Mouse (Mus musculus) cerebellum, adult 11 months (tissue): ENCODE measurements at regions not wholly inside any gene's neighbourhood (a gene's known extent, or its start where the extent isn't known, plus 50 kb on each side); places are given as distances from the start of the nearest gene placed in this dataset.

ENCODE experiments used
- DNase-seq: peaks from one replicate; pipeline ENCODE4 v3.0.0; 2022

DNA sequence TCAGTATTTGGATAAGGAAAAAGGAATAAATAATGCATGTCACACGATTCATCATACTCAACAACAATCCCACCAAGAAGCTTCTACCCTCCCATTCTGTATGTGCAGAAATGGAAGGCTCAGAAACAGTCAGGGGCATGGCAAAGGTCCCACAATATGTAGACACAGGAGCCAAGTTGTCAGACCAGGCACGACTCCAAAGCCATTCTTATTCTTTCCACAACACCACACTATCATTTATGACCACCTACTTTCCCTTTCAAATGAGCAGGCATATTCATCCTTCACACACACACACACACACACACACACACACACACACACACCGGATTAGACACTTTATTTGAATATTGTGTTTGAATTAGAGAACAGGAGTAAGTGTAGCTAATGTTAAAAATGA lies 232.0 kb downstream of the Rab28 start:
- no peak for DNase-seq

DNA sequence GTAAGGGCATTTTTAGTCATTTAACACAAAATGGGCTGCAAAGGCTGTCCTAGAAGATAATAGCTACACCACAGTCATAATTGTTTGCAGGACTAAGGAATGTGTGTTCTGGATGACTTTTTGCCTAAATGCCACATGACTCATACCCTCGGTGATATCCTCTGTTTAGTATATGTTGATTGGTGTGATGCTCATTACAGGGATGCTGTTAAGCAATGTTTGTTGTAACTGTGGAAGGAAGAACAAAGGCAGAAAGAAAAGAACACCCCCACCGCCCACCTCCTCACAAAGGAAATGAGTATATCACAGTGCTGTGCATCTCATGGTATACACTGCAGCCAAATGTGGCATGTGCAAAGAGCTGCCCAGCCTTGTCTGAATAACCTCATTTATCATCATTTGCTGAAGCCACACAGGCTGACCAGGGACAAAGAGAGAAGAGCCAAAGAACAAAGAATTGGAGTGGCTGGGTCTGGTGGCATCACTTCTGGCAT lies 262.4 kb downstream of the Rab28 start:
- DNase-seq = no peak

DNA sequence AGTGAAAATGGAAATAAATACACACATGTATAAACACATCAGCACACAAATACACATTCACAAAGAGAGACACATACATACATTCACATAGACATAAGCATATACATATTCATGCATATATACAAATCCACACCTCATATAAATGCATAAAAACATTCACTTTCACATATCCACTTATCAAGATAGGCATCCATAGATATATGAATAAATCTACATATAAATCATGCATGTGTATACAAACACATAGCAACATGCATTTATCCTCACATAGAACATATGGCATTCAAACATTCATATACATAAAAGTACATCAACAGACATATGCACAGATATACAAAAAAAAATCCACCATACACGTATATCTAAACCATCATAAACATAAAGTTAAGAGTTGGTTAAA lies 266.9 kb downstream of the Rab28 start:
- DNase-seq = no peak

DNA sequence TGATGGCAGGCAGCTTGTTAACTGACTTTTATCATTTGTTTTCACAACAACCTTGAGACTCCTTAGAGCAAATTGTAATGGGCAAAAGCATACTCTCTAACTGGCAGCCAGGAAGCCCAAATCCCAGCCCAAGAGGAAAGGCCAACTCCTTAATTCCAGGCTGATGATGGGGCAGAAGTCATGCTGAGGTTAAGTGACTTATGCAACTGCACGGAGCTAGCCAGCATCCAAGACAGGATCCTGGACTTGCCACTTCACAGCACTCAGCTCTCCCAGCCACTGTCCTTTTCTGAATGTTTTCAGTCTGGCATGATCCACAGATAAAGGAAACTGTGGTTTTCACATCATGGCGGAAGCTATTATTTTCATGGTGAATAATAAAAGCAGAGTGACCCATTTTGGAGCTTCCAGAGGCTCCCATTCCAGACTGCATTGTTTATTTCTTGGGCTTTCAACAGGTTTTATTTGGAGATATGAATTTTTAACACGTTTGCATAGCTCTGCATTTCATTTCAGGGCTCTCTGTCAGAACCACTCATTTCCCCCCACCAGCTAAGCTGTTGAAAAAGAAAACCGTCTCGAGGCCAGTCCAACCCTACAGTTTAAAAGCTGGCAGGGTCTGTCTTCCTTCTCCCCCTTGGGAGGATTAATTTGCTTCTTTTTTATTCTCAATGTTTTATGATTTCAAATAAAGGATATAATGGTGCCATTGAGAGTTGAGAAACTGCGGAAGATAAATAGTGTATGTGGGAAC lies 288.7 kb downstream of the Rab28 start:
- no peak for DNase-seq

DNA sequence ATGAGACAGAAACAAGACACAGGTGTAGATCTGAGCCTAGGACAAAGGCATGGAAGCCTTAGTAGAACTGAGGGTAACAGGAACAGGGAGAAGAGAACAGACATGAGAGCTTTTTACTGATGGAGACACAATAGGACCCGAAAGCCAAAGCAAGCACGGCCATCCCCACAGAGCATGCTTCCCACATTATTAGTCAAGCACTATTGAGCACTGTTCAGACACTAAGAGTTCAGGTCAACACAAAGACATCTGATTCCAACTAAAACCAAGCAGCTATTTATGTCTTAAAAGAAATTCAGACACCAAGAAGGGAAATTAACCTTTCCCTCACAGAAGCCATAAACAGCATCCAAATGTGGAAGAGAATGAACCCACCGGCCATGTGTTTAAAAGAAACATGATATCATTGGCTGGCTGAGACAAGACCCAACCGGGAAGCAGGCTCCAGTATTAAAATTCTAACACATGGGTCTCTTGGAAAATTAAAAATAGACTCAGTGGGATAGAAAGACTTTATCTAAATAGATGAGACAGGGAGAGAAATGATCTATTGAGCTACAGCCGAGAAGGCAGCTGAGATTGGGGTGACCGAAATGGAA lies 298.8 kb downstream of the Rab28 start:
- no peak for DNase-seq

DNA sequence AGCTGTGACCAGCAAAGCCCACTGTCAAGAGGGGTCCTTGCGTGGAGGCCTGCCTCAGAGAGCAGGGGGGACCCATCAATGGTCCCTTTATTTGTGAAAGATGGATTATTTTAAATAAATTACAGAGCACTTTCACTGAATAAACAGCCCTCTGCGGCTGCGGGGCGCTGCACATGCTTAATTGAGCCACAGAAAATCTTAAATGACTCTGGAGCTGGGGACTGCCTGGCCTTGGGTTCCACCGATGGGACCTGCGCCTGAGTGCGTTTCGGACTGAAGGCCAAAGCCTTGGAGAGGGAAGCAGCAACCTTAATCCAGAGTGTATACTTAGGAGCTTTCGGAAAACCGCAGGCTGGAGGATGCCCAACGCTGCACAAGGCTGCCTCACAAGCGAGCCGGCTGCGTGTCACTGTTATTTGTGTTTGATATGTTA lies 315.1 kb downstream of the Rab28 start:
- DNase-seq = no peak

DNA sequence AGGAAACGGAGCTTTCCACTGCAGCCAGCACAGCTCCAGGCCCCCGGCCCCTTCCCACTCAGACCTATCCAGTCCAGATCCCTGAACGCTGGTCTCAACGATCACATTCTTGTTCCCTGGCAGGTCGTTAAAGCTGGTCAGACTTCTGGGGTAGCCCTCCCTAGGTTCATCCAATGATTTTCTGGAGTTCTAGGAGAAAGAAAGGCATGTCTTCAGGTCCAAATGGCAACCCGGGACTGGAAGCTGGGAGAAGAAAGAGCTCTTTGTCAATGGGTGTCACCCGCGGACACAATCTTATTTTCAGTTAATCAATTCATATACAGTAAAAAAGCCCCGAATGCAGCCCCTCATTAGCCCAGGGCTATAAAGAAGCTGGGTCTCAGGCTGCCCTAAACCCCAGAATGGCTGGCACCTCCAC lies 315.8 kb downstream of the Rab28 start:
- DNase-seq = no peak

DNA sequence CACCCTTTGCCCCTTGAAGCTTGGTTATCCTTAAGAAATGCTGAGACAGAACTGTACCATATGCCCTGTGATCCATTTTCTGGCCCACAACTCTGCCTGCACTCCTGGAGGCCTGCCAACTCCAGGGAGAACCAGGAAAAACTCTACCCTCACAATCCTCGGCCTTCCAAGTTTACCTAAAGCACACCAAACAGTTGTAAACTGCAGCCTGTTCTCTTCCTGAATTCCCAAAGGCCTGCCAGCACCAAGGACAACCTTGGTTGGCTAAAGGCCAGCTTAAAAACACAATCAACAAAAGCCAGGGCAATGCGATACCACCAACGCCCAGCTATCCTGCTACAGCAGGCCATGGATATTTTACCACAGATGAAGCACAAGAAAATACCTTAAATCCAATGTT lies 334.5 kb downstream of the Rab28 start:
- DNase-seq = no peak

DNA sequence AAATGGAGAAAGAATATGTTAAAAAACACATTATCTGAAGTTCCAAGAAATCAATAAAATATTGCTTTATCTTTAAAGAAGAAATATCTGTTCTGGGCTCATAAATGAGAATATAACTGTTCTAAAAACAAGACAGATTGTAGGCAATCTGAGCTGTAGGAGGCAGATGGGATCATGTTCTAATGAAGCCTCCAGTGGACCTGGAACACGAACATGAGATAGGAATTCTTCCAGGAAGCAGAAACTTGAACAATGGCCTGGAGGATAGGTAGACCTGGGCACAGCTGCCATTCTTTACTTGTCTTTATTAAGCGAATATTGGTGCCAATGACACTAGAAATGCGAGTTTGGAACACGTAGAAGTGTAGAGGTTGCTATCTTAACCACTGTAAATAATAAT lies 336.5 kb downstream of the Rab28 start:
- DNase-seq = no peak

DNA sequence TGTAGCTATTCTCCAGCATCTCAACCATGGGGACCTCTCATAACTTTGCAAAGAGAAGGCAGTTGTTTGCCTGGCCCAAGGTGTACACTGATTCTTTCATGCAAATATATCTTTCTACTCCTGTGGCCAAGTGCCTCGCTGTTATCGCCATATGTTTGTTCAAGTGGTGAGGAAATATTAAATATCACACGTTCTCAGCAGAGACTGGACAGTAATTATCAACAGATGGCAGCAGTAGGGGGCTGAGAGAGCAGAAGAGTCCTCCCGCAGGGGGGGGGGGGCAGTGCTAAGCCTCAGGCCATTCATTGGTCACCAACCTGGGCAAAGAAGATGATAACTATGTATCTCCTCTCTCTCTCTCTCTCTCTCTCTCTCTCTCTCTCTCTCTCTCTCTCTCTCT lies 337.6 kb downstream of the Rab28 start:
- peak; percentile 73 for DNase-seq

DNA sequence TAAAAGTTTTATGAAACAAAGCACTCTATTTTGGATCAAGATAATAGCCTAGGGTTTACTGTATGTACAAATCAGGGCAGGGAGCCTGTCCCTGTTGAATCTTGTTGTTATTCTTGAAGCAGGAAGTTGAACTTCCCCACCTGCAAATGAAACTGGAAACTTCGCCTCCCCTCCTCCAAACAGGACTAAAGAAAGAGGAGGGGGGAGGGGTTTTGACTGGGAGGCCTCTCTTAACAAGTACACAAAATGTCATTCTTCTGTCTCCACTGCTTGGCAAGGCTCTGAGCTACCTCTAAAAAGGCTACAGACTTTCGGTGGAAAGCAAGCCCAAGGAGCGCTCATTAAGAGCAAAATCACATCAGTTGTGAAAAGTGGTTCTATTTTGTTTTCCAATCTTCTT lies 338.1 kb downstream of the Rab28 start:
- DNase-seq = no peak

DNA sequence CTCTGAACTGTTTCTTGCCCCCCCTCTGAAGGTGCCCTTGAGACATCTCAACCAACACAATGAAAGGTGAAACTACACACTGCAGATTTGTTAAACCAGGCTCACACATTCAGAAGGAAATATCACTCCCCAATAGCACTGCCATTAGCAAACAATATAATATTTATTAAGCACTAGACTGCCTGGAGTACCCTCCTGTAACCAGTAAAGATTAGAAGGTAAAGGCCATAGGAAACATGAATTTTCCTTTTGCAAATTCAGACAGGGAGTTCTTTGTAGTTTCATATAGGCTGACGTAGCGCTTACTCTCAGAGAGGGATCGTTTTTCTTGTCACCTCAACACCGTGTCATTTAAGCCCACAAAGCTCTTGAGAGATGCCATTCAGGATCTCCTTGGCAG lies 342.1 kb downstream of the Rab28 start:
- DNase-seq = no peak

DNA sequence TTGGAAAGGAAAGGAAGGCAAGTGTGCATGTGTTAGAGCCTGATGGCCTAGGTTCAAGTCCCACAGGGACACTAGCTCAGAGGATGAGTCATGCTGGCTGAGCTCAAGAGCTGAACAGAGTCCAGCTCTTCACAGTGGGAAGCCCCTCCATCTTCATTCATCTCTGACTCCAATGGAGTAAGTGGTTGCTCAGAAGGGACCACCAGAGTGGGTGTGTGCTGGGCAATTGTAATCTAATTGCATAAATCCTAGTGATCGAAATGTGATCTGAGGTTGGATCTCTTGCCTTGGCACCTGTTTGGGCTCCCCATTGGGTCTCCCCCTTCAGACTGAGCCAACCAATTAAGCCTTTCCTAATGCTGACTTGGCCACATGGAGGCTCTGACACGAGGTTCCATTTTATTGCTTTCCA lies 359.5 kb downstream of the Rab28 start:
- peak; percentile 47 for DNase-seq

DNA sequence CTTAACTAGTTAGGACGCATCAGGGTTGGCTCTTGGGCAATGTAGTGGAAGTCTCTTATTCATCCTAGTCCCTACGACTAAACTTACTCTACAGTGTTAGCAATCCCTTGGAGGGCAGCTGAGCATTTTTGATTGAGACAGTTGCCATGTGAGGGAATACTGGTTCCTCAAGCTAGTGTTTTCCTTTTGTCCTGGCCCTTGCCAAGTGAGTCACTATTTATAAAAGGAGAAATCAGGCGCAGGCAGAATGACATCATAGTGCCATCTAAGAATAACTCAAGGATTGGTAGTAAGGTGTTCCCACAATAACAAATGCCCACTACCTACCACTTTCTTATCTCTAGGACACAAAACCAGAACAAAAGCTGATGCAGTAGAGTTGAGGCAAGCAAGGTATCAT lies 360.5 kb downstream of the Rab28 start:
- DNase-seq = no peak

DNA sequence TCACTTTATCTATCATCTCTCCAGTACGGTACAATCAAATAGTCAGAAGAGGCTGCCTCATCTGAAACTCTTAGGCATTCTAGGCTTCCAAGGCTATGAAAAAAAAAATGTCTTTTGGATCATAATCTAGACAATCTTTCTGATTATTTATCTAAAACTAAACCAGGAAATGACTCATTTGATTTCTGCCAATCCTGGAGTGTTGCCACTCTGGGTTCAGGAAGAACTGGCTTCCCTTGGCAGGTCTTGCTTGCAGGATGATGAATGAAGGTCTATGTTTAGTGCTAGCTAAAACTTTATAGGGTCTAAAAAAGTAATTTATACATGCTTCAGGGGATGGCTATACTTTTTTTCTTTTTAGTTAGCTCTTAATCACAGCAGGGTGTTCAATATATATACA lies 367.4 kb downstream of the Rab28 start:
- DNase-seq = no peak

DNA sequence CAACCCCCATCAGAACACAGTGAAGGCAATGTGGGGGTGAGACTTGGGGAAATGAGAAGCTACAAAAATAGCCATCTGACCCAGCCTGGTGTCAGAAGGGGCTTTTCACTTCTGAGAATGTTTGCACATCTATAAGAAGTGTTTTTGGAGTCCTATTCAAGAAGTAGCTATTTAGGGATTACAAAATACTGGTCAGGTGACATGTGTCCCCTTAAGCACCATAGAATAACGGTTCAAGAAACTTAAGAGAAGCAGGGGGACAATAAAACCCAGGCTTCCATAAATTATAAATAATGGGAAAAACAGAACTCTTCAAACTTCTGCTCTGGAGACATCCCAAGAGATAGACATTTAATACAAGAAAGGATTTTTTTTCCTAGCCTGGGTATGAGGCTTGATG lies 411.5 kb downstream of the Rab28 start:
- no peak for DNase-seq

DNA sequence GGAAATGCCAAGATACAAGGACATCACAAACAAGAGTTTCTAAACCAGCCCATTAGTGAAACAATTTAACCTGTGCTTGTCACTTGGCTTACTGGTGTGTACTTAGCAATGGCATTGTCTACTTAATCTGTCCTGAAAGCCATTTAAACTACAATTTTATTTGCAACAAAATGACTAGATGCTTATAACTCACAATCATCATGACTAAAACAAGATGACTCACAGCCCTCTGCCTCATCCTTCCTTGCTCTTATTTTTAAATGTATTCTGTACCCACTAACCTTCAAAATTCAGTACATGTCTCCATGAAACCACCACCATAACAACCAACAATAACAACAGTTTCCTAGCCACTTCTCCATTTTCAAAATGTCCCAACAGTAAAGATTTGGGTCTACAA lies 441.2 kb downstream of the Rab28 start:
- DNase-seq = no peak

DNA sequence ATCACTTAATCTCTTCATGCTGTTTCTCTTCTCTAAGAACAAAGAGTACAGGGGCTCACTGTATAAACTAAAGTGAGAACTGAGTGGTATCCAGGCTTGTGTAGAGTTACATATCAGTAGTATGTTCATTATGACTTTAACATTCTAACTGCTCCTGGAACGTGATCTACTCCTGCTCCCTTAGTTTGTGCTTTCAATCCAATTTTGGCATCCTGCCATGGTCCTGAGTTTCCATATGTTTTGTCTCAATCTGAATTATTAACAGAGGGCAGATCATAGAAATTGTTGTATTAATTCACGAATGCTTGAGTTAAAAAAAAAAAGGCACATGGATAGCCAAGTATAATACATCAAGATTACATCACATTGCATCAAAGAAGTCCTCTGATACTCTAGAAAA lies 441.6 kb downstream of the Rab28 start:
- no peak for DNase-seq

DNA sequence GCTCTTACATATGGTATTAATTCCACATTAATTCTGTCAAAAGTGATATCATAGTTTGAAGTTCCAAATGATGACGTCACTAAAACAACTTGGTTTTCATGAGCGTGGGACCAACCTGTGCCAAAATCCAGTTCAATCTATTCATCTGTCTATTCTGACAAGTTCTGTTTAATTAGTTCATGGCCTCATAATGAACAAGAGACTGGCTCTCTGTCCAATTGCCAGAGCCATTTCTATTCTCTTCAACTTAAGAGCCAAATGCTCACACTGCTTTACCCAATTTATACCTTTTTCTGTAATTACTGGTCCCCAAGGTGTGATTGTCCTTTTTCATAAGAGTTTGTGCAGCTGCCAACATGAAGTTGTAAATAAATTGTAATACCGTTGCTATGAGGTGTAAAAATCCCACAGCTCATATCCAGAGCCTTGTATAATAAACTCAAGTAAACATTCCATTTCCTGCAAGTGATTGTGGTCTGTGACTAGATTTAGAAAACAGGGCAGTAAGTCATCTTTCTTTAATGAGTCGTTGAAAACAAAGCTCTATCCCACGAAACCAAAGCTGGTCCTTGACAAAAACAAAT lies 446.2 kb downstream of the Rab28 start:
- DNase-seq = no peak
